Comparison of ENCODE assay signal across 10 mouse cellular contexts in genomic region chr11:117397755-117398154, GRCm38 (mm10).
DNase-seq lines count a peak whose midpoint lies in the region; ATAC-seq and TF ChIP-seq lines count a peak whose summit lies in the region.
"Had no signal": no experiment of that assay in that cellular context is flagged by ENCODE, and none has a peak within 500 bp of the region (broad histone marks: within the 10 kb centered on the region; RNA-seq: fewer than 3 reads in every experiment).

No protein-coding gene starts in this region.

- no peak overlapping the region for H3K4me2 ChIP-seq in kidney, embryonic 15.5 days
- H3K4me2 ChIP-seq in hindbrain, embryonic 16.5 days (ENCODE audit: low read length) = no peak overlapping the region

- H3K27me3 ChIP-seq in kidney, embryonic 15.5 days = peaks cover 82% of the 10 kb centered on the region
- no peaks in the 10 kb centered on the region for H3K27me3 ChIP-seq in hindbrain, embryonic 16.5 days (replicated peaks; ENCODE audit: control insufficient read depth, insufficient read depth, low read length)
- peaks cover 25% of the 10 kb centered on the region for H3K27me3 ChIP-seq in small intestine, adult 2 months (ENCODE audit: control insufficient read depth, insufficient read depth, low read length)
- H3K27me3 ChIP-seq: Patski had no signal

- H3K4me1 ChIP-seq in kidney, embryonic 15.5 days = peaks cover 42% of the 10 kb centered on the region
- peaks cover 19% of the 10 kb centered on the region for H3K4me1 ChIP-seq in hindbrain, embryonic 16.5 days (ENCODE audit: control insufficient read depth, insufficient read depth, low read depth, low read length)
- peaks cover 17% of the 10 kb centered on the region for H3K4me1 ChIP-seq in small intestine, adult 2 months (ENCODE audit: control insufficient read depth, insufficient read depth, insufficient read length, low read length)

- no peaks in the 10 kb centered on the region for H3K9me3 ChIP-seq in kidney, embryonic 15.5 days (replicated peaks)
- H3K9me3 ChIP-seq in hindbrain, embryonic 16.5 days (ENCODE audit: control insufficient read depth, low read length) = no peaks in the 10 kb centered on the region; the same call in 1 of the 2 replicates

- intact Hi-C loops in heart, postnatal 36 days (cut with DNase I) = no loop called here
- intact Hi-C loops in heart, postnatal 25 days (cut with DNase I) = no loop called here

- H3K27ac ChIP-seq in kidney, embryonic 15.5 days = no peak overlapping the region
- no peak overlapping the region for H3K27ac ChIP-seq in hindbrain, embryonic 16.5 days (ENCODE audit: low read depth, low read length)
- H3K27ac ChIP-seq in small intestine, adult 2 months (ENCODE audit: insufficient read depth, low read depth, low read length) = no peak overlapping the region

- no peak overlapping the region for H3K9ac ChIP-seq in kidney, embryonic 15.5 days
- no peak overlapping the region for H3K9ac ChIP-seq in hindbrain, embryonic 16.5 days (ENCODE audit: low read depth, low read length)

- TF ChIP-seq POLR2A in small intestine, adult 2 months (IDR thresholded peaks at IDR 0.05; ENCODE audit: low read depth, low read length) = no peak

- no peaks in the 10 kb centered on the region for H3K36me3 ChIP-seq in kidney, embryonic 15.5 days
- no peaks in the 10 kb centered on the region for H3K36me3 ChIP-seq in hindbrain, embryonic 16.5 days (ENCODE audit: control insufficient read depth, insufficient read depth, low read length)
- H3K36me3 ChIP-seq in small intestine, adult 2 months (ENCODE audit: control insufficient read depth, insufficient read depth, low read length) = no peaks in the 10 kb centered on the region

- WGBS in kidney, embryonic 15.5 days = 29% methylated on average over 4 of the region's 4 CpGs
- WGBS in hindbrain, embryonic 16.5 days = 33% methylated on average over 4 of the region's 4 CpGs
- 16% methylated on average over 4 of the region's 4 CpGs for WGBS in small intestine, adult 2 months

- DNase-seq in kidney, adult 18-20 months = peak; percentile 33
- peak; percentile 34 for DNase-seq in T-cell, adult 2 months (ENCODE audit: low spot score)
- no peak for DNase-seq in MN1 (ENCODE audit: low spot score)
- no peak for DNase-seq in heart, postnatal 36 days
- no peak for DNase-seq in heart, postnatal 25 days (ENCODE audit: low spot score)

- no peak; the same call in 1 of the 2 replicates for ATAC-seq in kidney, embryonic 15.5 days (replicated peaks; ENCODE audit: low FRiP score)
- ATAC-seq in hindbrain, embryonic 16.5 days = peak; percentile 28; the same call in 1 of the 2 replicates
- ATAC-seq: Patski had no signal

- H3K4me3 ChIP-seq in kidney, embryonic 15.5 days (replicated peaks) = no peak overlapping the region
- no peak overlapping the region for H3K4me3 ChIP-seq in hindbrain, embryonic 16.5 days (ENCODE audit: low read length)
- H3K4me3 ChIP-seq in small intestine, adult 2 months (ENCODE audit: low read depth, low read length) = no peak overlapping the region
- H3K4me3 ChIP-seq: myocyte had no signal

- TF ChIP-seq CTCF in small intestine, adult 2 months (IDR thresholded peaks at IDR 0.05; ENCODE audit: extremely low read depth, insufficient read length, insufficient replicate concordance, low read depth, low read length) = peak; percentile 47; the same call in 1 of the 2 replicates

Comparison
In these comparisons a context has a peak if more than half of its experiments do, and no peak if none do; other contexts are left out.
1. DNase-seq: peak in kidney, adult 18-20 months (single experiment) and T-cell, adult 2 months (single experiment); none in MN1 (single experiment), heart, postnatal 36 days (0 of 2) and heart, postnatal 25 days (single experiment).